12 mouse cellular contexts compared by ENCODE assay signal in genomic region chr16:58502566-58502965, GRCm38 (mm10). TPM values are rescaled to one million over a fixed set of nuclear protein-coding genes. Genes with fewer than 3 reads are reported as not detected.
A peak's percentile ranks its signal among the peaks of the same experiment; 100 is the strongest.
DNase-seq lines count a peak whose midpoint lies in the region; ATAC-seq and TF ChIP-seq lines count a peak whose summit lies in the region.
"Had no signal": no experiment of that assay in that cellular context is flagged by ENCODE, and none has a peak within 500 bp of the region (broad histone marks: within the 10 kb centered on the region; RNA-seq: fewer than 3 reads in every experiment).

No protein-coding gene starts in this region.

- dilution Hi-C loops in CH12.LX (cut with MboI; ENCODE audit: extremely low pct_ligation_motif_present, extremely low pct_unique_long_range_greater_than_20kb, low sequenced_read_pairs) = no loop called here

- H3K4me3 ChIP-seq in heart, embryonic 14.5 days (ENCODE audit: control insufficient read depth in 1 of 2, insufficient read depth in 1 of 2, low read depth in 1 of 2, low read length in 2 of 2) = no peak overlapping the region
- H3K4me3 ChIP-seq in layer of hippocampus, adult 2 months = no peak overlapping the region
- H3K4me3 ChIP-seq in CH12.LX (replicated peaks in 1 of 3; ENCODE audit: low read depth in 2 of 3, low read length in 2 of 3, poor library complexity in 1 of 3) = peak overlapping the region; percentile 2 to 54 (median 30)
- no peak overlapping the region for H3K4me3 ChIP-seq in limb, embryonic 10.5 days

- 66% methylated on average over 6 of the region's 6 CpGs for WGBS in heart, embryonic 14.5 days
- 79% methylated on average over 6 of the region's 6 CpGs for WGBS in limb, embryonic 10.5 days

- no peaks in the 10 kb centered on the region for H3K9me3 ChIP-seq in heart, embryonic 14.5 days (ENCODE audit: control insufficient read depth, low read length)
- no peaks in the 10 kb centered on the region for H3K9me3 ChIP-seq in CH12.LX (replicated peaks; ENCODE audit: low read length)
- no peaks in the 10 kb centered on the region for H3K9me3 ChIP-seq in limb, embryonic 10.5 days (replicated peaks)

- H3K36me3 ChIP-seq in heart, embryonic 14.5 days (ENCODE audit: control insufficient read depth, insufficient read depth, low read length) = peaks cover 22% of the 10 kb centered on the region
- H3K36me3 ChIP-seq in CH12.LX (replicated peaks in 1 of 2; ENCODE audit: control insufficient read depth in 1 of 2, insufficient read depth in 1 of 2, low read length in 1 of 2) = peaks cover 22 to 69% of the 10 kb centered on the region in 2 experiments
- H3K36me3 ChIP-seq in limb, embryonic 10.5 days = 0 out of 2 replicates have a peak, but pooled peaks cover 2% of the 10 kb centered on the region

- no peak; the same call in 1 of the 2 replicates for TF ChIP-seq POLR2A in CH12.LX (IDR thresholded peaks at IDR 0.05; ENCODE audit: low read depth, low read length)

- no peak for DNase-seq in heart, postnatal 10 days
- DNase-seq in layer of hippocampus, adult 2 months (ENCODE audit: low spot score in 2 of 2) = no peak
- DNase-seq in layer of hippocampus, adult 8-10 months (ENCODE audit: low spot score in 2 of 2) = no peak
- no peak for DNase-seq in CH12.LX (ENCODE audit: extremely low read depth)
- no peak for DNase-seq in limb, embryonic 10.5 days (ENCODE audit: low spot score)
- no peak for DNase-seq in right cerebral cortex, postnatal 25 days
- no peak for DNase-seq in T-cell, adult 2 months (ENCODE audit: low spot score)
- DNase-seq: adrenal gland, postnatal 10 days; kidney, postnatal 25 days; right cerebral cortex, postnatal 4 days had no signal

- in situ Hi-C loops in CH12.LX (cut with MboI; ENCODE audit: low pct_ligation_motif_present, low pct_unique_long_range_greater_than_20kb, low sequenced_read_pairs) = no loop called here

- no peak for TF ChIP-seq RAD21 in CH12.LX (IDR thresholded peaks at IDR 0.05; ENCODE audit: low read depth, low read length)

- intact Hi-C loops in heart, postnatal 10 days (cut with DNase I) = no loop called here

- H3K27ac ChIP-seq in heart, embryonic 14.5 days (replicated peaks in 1 of 2; ENCODE audit: control insufficient read depth in 1 of 2, insufficient read depth in 1 of 2, low read depth in 2 of 2, low read length in 2 of 2) = peak overlapping the region; percentile 56 to 73
- peak overlapping the region; percentile 36; the same call in 1 of the 2 replicates for H3K27ac ChIP-seq in layer of hippocampus, adult 2 months
- peak overlapping the region; percentile 100 for H3K27ac ChIP-seq in CH12.LX (ENCODE audit: insufficient read depth, low read depth)
- peak overlapping the region; percentile 66 for H3K27ac ChIP-seq in limb, embryonic 10.5 days

- TF ChIP-seq EP300 in CH12.LX (IDR thresholded peaks at IDR 0.05; ENCODE audit: low read length) = no peak

- ATAC-seq in heart, embryonic 14.5 days (ENCODE audit: insufficient number of reproducible peaks, insufficient read depth, low FRiP score, low read depth) = no peak
- ATAC-seq: Patski had no signal

- H3K9ac ChIP-seq in heart, embryonic 14.5 days (ENCODE audit: low read length) = no peak overlapping the region
- peak overlapping the region; percentile 72 for H3K9ac ChIP-seq in CH12.LX (ENCODE audit: insufficient read depth, low read depth)

- TF ChIP-seq CTCF in layer of hippocampus, adult 2 months (conservative IDR thresholded peaks at IDR 0.05) = no peak
- no peak for TF ChIP-seq CTCF in CH12.LX (conservative IDR thresholded peaks at IDR 0.05 in 1 of 2, IDR thresholded peaks at IDR 0.05 in 1 of 2; ENCODE audit: low read depth in 2 of 2, low read length in 2 of 2)

- H3K79me2 ChIP-seq in CH12.LX (replicated peaks; ENCODE audit: control insufficient read depth, extremely low read depth, insufficient read depth, poor library complexity, severe bottlenecking) = peaks cover 65% of the 10 kb centered on the region

- no peaks in the 10 kb centered on the region for H3K27me3 ChIP-seq in heart, embryonic 14.5 days (ENCODE audit: control insufficient read depth, insufficient read depth, low read length)
- H3K27me3 ChIP-seq in CH12.LX (replicated peaks) = no peaks in the 10 kb centered on the region
- no peaks in the 10 kb centered on the region for H3K27me3 ChIP-seq in limb, embryonic 10.5 days (ENCODE audit: low read depth, poor library complexity, severe bottlenecking)
- H3K27me3 ChIP-seq: Patski had no signal

- H3K4me1 ChIP-seq in heart, embryonic 14.5 days (ENCODE audit: control insufficient read depth in 2 of 2, insufficient read depth in 2 of 2, low read length in 2 of 2) = peaks cover 14 to 33% of the 10 kb centered on the region in 2 experiments
- peaks cover 30 to 91% of the 10 kb centered on the region in 2 experiments for H3K4me1 ChIP-seq in CH12.LX (ENCODE audit: control insufficient read depth in 1 of 2, insufficient read depth in 2 of 2)
- peaks cover 24% of the 10 kb centered on the region for H3K4me1 ChIP-seq in limb, embryonic 10.5 days

- H3K4me2 ChIP-seq in heart, embryonic 14.5 days (ENCODE audit: low read length) = no peak overlapping the region
- peak overlapping the region; percentile 74 for H3K4me2 ChIP-seq in CH12.LX (ENCODE audit: insufficient read depth, low read depth, poor library complexity, severe bottlenecking)

TF ChIP-seq in CH12.LX, 34 proteins besides CTCF, POLR2A, EP300 and RAD21:
- TF ChIP-seq MAFK (IDR thresholded peaks at IDR 0.05; ENCODE audit: insufficient replicate concordance, low read length) (no peak), CHD2 (IDR thresholded peaks at IDR 0.05; ENCODE audit: low read length) (0 out of 2 replicates have a peak, but pooled peaks have one; percentile 30), MEF2A (IDR thresholded peaks at IDR 0.05; ENCODE audit: borderline replicate concordance, low read depth, low read length) (peak; percentile 10; the same call in 1 of the 2 replicates), NRF1 (IDR thresholded peaks at IDR 0.05; ENCODE audit: low read depth, low read length) (no peak), BHLHE40 (IDR thresholded peaks at IDR 0.05; ENCODE audit: low read depth, low read length) (0 out of 2 replicates have a peak, but pooled peaks have one; percentile 8), CHD1 (IDR thresholded peaks at IDR 0.05; ENCODE audit: low read depth, low read length) (peak; percentile 63; the same call in 1 of the 2 replicates), ETS1 (conservative IDR thresholded peaks at IDR 0.05; ENCODE audit: low read depth, low read length) (peak; percentile 59; the same call in 1 of the 2 replicates), MXI1 (IDR thresholded peaks at IDR 0.05; ENCODE audit: low read depth, low read length) (no peak), PAX5 (IDR thresholded peaks at IDR 0.05; ENCODE audit: low read length) (no peak)

RNA-seq across cellular contexts. Expression of gene St3gal6, which starts 21.5 kb away (rescaled TPM):
- 11.4 and 16.0 TPM in 2 replicates for polyA plus RNA-seq in heart, embryonic 14.5 days (2014; fragmentation: Nextera tagmentation; extraction: Ambion mirVana)
- 10 to 100 TPM; 32.4 to 33.0 TPM for total RNA-seq in heart, postnatal 10 days (2021)
- total RNA-seq in layer of hippocampus, adult 2 months (2021) = 10 to 100 TPM; 13.0 to 17.4 TPM
- total RNA-seq in layer of hippocampus, adult 8-10 months (2022) = 10 to 100 TPM; 14.6 to 24.8 (median 18.9) TPM
- 149 and 167 TPM in 2 replicates for total RNA-seq in CH12.LX (2012; rRNA removed)
- 225 and 240 TPM in 2 replicates for total RNA-seq in CH12.LX (2014; rRNA removed)
- polyA plus RNA-seq in CH12.LX (2012; ENCODE audit: insufficient read length, low read depth) = 391 and 420 TPM in 2 replicates
- polyA plus RNA-seq in limb, embryonic 10.5 days (2016; fragmentation: Nextera tagmentation; extraction: Ambion mirVana) = 10.8 and 13.5 TPM in 2 replicates

Comparison
In these comparisons a context has a peak if more than half of its experiments do, and no peak if none do; other contexts are left out.
1. H3K27ac ChIP-seq: peak in every context shown above with its lines; median percentile 100 in CH12.LX; 66 in limb, embryonic 10.5 days; 64 in heart, embryonic 14.5 days; 36 in layer of hippocampus, adult 2 months.
2. H3K4me3 ChIP-seq: peak in CH12.LX (3 of 3); none in heart, embryonic 14.5 days (0 of 2), layer of hippocampus, adult 2 months (single experiment) and limb, embryonic 10.5 days (single experiment).
3. RNA of gene St3gal6, which starts 21.5 kb away (total RNA-seq): 149 to 240 TPM in CH12.LX; 32.4 to 33.0 TPM in heart, postnatal 10 days, 14.6 to 24.8 TPM in layer of hippocampus, adult 8-10 months and 13.0 to 17.4 TPM in layer of hippocampus, adult 2 months; every median in the first group is over 4 times any median in the second.